Mouse (Mus musculus) urinary bladder, adult 18-20 months (tissue): Measurements from ENCODE around the gene Mxi1.

Source experiments
- DNase-seq, 2 experiments: peaks; one replicate each; pipeline ENCODE4 v3.0.0; 2022; ENCODE audit warnings: low spot score in 2 of 2, mixed read lengths in 2 of 2

Gene Mxi1

DNA sequence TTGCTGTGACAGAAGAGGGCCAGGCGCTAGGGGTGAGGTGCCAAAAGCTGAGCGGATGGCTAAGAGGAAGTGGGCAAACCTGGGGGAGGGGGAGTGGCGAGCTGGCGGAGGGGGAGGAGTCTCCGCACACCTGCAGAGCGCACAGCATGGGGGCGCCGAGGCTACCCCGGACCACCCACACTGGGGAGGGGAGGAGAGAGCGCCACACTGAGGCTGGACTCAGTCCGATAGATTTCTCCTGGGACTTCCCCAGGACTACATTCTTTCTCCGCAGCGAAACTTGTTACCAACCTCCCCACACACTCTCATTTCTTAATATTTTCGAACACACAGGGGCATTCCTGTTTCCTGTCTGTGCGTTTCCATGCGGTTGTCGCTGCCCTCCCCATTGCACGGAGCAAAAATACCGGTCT is 113.0 kb downstream of the Mxi1 start:
- DNase-seq = no peak

GRCm38 (mm10) chr19:53423816-53424465 is 113.6 kb downstream of the Mxi1 start:
- no peak for DNase-seq

GRCm38 (mm10) chr19:53424629-53425028 is 114.3 kb downstream of the Mxi1 start:
- no peak for DNase-seq
